Comparison of ENCODE assay signal across 8 mouse cellular contexts in genomic region chr10:118867304-118867895, GRCm38 (mm10). TPM values are rescaled to one million over a fixed set of nuclear protein-coding genes. Genes with fewer than 3 reads are reported as not detected.
DNase-seq lines count a peak whose midpoint lies in the region; ATAC-seq and TF ChIP-seq lines count a peak whose summit lies in the region.

No protein-coding gene starts in this region.

- H3K27ac ChIP-seq in lung, embryonic 15.5 days: peak overlapping the region; percentile 96; the same call in 1 of the 2 replicates
- H3K27ac ChIP-seq in heart, embryonic 14.5 days (replicated peaks in 1 of 2; ENCODE audit: control insufficient read depth in 1 of 2, insufficient read depth in 1 of 2, low read depth in 2 of 2, low read length in 2 of 2): peak overlapping the region; percentile 91 to 99
- H3K27ac ChIP-seq in neural tube, embryonic 13.5 days (replicated peaks): peak overlapping the region; percentile 98

- peak overlapping the region; percentile 97 for H3K9ac ChIP-seq in lung, embryonic 15.5 days
- peak overlapping the region; percentile 100 for H3K9ac ChIP-seq in heart, embryonic 14.5 days (ENCODE audit: low read length)
- H3K9ac ChIP-seq in neural tube, embryonic 13.5 days: peak overlapping the region; percentile 99

- H3K27me3 ChIP-seq in lung, embryonic 15.5 days: no peaks in the 10 kb centered on the region
- H3K27me3 ChIP-seq in heart, embryonic 14.5 days (ENCODE audit: control insufficient read depth, insufficient read depth, low read length): no peaks in the 10 kb centered on the region
- no peaks in the 10 kb centered on the region for H3K27me3 ChIP-seq in neural tube, embryonic 13.5 days

- TF ChIP-seq CTCF in brain, embryonic 14.5 days (IDR thresholded peaks at IDR 0.05; ENCODE audit: borderline replicate concordance, extremely low read depth, insufficient read depth, insufficient read length): 0 out of 2 replicates have a peak, but pooled peaks have one; percentile 1

- no peak for DNase-seq in lung, postnatal 4 days
- DNase-seq in brain, embryonic 14.5 days (ENCODE audit: low read depth): peak; percentile 44
- peak; percentile 62 to 81 for DNase-seq in kidney, postnatal 25 days
- no peak for DNase-seq in right cerebral cortex, adult 18-20 months
- no peak for DNase-seq in layer of hippocampus, adult 18-20 months (ENCODE audit: low spot score in 2 of 2)

- peak overlapping the region; percentile 88 for H3K4me2 ChIP-seq in lung, embryonic 15.5 days
- peak overlapping the region; percentile 97 for H3K4me2 ChIP-seq in heart, embryonic 14.5 days (ENCODE audit: low read length)
- H3K4me2 ChIP-seq in neural tube, embryonic 13.5 days: peak overlapping the region; percentile 88

- H3K4me3 ChIP-seq in lung, embryonic 15.5 days: peak overlapping the region; percentile 95
- H3K4me3 ChIP-seq in heart, embryonic 14.5 days (ENCODE audit: control insufficient read depth in 1 of 2, insufficient read depth in 1 of 2, low read depth in 1 of 2, low read length in 2 of 2): peak overlapping the region; percentile 84 to 92
- peak overlapping the region; percentile 78 for H3K4me3 ChIP-seq in neural tube, embryonic 13.5 days

- H3K4me1 ChIP-seq in lung, embryonic 15.5 days: peaks cover 35% of the 10 kb centered on the region
- peaks cover 13 to 46% of the 10 kb centered on the region in 2 experiments for H3K4me1 ChIP-seq in heart, embryonic 14.5 days (ENCODE audit: control insufficient read depth in 2 of 2, insufficient read depth in 2 of 2, low read length in 2 of 2)
- H3K4me1 ChIP-seq in neural tube, embryonic 13.5 days (replicated peaks): peaks cover 47% of the 10 kb centered on the region

- WGBS in lung, embryonic 15.5 days: 11% methylated on average over 16 of the region's 16 CpGs
- WGBS in heart, embryonic 14.5 days: 9% methylated on average over 16 of the region's 16 CpGs
- WGBS in neural tube, embryonic 13.5 days: 10% methylated on average over 16 of the region's 16 CpGs

- H3K9me3 ChIP-seq in lung, embryonic 15.5 days: no peaks in the 10 kb centered on the region
- H3K9me3 ChIP-seq in heart, embryonic 14.5 days (ENCODE audit: control insufficient read depth, low read length): no peaks in the 10 kb centered on the region
- H3K9me3 ChIP-seq in neural tube, embryonic 13.5 days: no peaks in the 10 kb centered on the region; the same call in 1 of the 2 replicates

- no peak for ATAC-seq in lung, embryonic 15.5 days (ENCODE audit: borderline replicate concordance, extremely low read depth, low FRiP score, low TSS enrichment)
- ATAC-seq in heart, embryonic 14.5 days (ENCODE audit: insufficient number of reproducible peaks, insufficient read depth, low FRiP score, low read depth): no peak
- ATAC-seq in neural tube, embryonic 13.5 days (ENCODE audit: low read depth): no peak

- H3K36me3 ChIP-seq in lung, embryonic 15.5 days: no peaks in the 10 kb centered on the region; the same call in 1 of the 2 replicates
- H3K36me3 ChIP-seq in heart, embryonic 14.5 days (ENCODE audit: control insufficient read depth, insufficient read depth, low read length): peaks cover 31% of the 10 kb centered on the region
- peaks cover 31% of the 10 kb centered on the region for H3K36me3 ChIP-seq in neural tube, embryonic 13.5 days

- no peak for TF ChIP-seq POLR2A in brain, embryonic 14.5 days (IDR thresholded peaks at IDR 0.05; ENCODE audit: borderline replicate concordance, extremely low read depth, insufficient read depth, insufficient read length, poor library complexity, severe bottlenecking)

RNA-seq across cellular contexts. Expression of gene Dyrk2, which starts 2.6 kb away (rescaled TPM):
- polyA plus RNA-seq in lung, embryonic 15.5 days (2015; fragmentation: Nextera tagmentation; extraction: Ambion mirVana): 7.3 and 7.6 TPM in 2 replicates
- 25.5 and 31.8 TPM in 2 replicates for polyA plus RNA-seq in brain, embryonic 14.5 days (2012; rRNA removed)
- polyA plus RNA-seq in heart, embryonic 14.5 days (2014; fragmentation: Nextera tagmentation; extraction: Ambion mirVana): 15.3 and 16.0 TPM in 2 replicates
- polyA plus RNA-seq in neural tube, embryonic 13.5 days (2015; fragmentation: Nextera tagmentation; extraction: Ambion mirVana): 11.0 and 12.6 TPM in 2 replicates
- total RNA-seq in layer of hippocampus, adult 18-20 months (2021): 10 to 100 TPM; 44.6 to 46.1 TPM

Comparison
In these comparisons a context has a peak if more than half of its experiments do, and no peak if none do; other contexts are left out.
1. DNase-seq: peak in brain, embryonic 14.5 days (single experiment) and kidney, postnatal 25 days (2 of 2); none in lung, postnatal 4 days (0 of 2), right cerebral cortex, adult 18-20 months (single experiment) and layer of hippocampus, adult 18-20 months (0 of 2).
2. Peak in every context shown above with its lines, with median percentiles within 50 percentile points of each other: H3K27ac ChIP-seq, H3K4me2 ChIP-seq, H3K4me3 ChIP-seq and H3K9ac ChIP-seq.